Mouse (Mus musculus): ENCODE measurements around the gene Gal3st1.

The Gal3st1 gene

GRCm38 (mm10) chr11:4031126-4031941 is 47.9 kb downstream of the Gal3st1 start, which contains the start of gene Sec14l4:
TSS of gene Sec14l4 (plus strand) at chr11:4031462.
- no peak for DNase-seq (ENCODE audit: low read depth in 1 of 2, low spot score in 2 of 2)

- DNase-seq (ENCODE audit: low read depth in 1 of 2, low spot score in 2 of 2), result no peak
These were observed 48.5 kb downstream of the Gal3st1 start for GRCm38 (mm10) chr11:4031961-4032360.

GRCm38 (mm10) chr11:4033471-4033870 is 50.0 kb downstream of the Gal3st1 start:
- no peak for DNase-seq (ENCODE audit: low read depth in 1 of 2, low spot score in 2 of 2)

GRCm38 (mm10) chr11:4034169-4034568 is 50.7 kb downstream of the Gal3st1 start:
- DNase-seq (ENCODE audit: low read depth in 1 of 2, low spot score in 2 of 2), result no peak

- no peak for DNase-seq (ENCODE audit: low read depth in 1 of 2, low spot score in 2 of 2)
These were observed 51.9 kb downstream of the Gal3st1 start for GRCm38 (mm10) chr11:4035116-4035892.

GRCm38 (mm10) chr11:4035916-4036315 is 52.5 kb downstream of the Gal3st1 start:
- no peak for DNase-seq (ENCODE audit: low read depth in 1 of 2, low spot score in 2 of 2)

GRCm38 (mm10) chr11:4036365-4037084 is 53.1 kb downstream of the Gal3st1 start:
- DNase-seq (ENCODE audit: low read depth in 1 of 2, low spot score in 2 of 2), result no peak

- no peak for DNase-seq (ENCODE audit: low read depth in 1 of 2, low spot score in 2 of 2)
These were observed 56.5 kb downstream of the Gal3st1 start for GRCm38 (mm10) chr11:4039951-4040350.

- no peak for DNase-seq (ENCODE audit: low read depth in 1 of 2, low spot score in 2 of 2)
These were observed 57.7 kb downstream of the Gal3st1 start for GRCm38 (mm10) chr11:4041123-4041625.

- DNase-seq (ENCODE audit: low read depth in 1 of 2, low spot score in 2 of 2), result no peak
These were observed 59.6 kb downstream of the Gal3st1 start for GRCm38 (mm10) chr11:4043081-4043480.

- DNase-seq (ENCODE audit: low read depth in 1 of 2, low spot score in 2 of 2), result no peak
These were observed 63.1 kb downstream of the Gal3st1 start for GRCm38 (mm10) chr11:4046526-4046925.

- DNase-seq (ENCODE audit: low read depth in 1 of 2, low spot score in 2 of 2), result no peak
These were observed 64.3 kb downstream of the Gal3st1 start for GRCm38 (mm10) chr11:4047766-4048165.

- DNase-seq (ENCODE audit: low read depth in 1 of 2, low spot score in 2 of 2), result no peak
These were observed 65.0 kb downstream of the Gal3st1 start for GRCm38 (mm10) chr11:4048438-4048837.

Measured in monocyte, adult 2 months (primary cell).